Mouse (Mus musculus): ENCODE measurements around the gene Ccdc14. TPM values are rescaled to one million over a fixed set of nuclear protein-coding genes. Genes with fewer than 3 reads are reported as not detected.

The Ccdc14 gene
- polyA plus RNA-seq, 1 experiment from 2014 or later: 10.9 TPM

DNA sequence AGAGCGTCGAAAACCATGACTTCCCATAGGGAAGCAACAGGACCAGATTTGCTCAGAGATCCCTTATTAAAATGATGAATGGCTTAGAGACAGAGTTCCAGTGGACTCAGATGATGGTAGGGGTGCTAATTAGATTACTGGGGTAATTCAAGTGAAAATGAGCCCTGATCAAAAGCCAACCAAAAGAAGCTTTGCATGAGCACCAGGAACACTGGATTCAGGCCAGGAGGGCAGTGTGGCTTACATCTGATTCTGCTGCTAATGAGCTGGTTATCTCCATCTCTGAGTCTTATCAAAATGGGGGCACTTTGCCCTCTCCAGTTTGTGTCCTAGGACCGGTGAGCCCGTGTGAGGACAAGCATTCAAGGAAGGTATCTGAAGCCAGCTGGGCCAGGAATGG lies 78.0 kb downstream of the Ccdc14 start:
- no peaks in the 10 kb centered on the region for H3K4me1 ChIP-seq
- DNase-seq (ENCODE audit: low spot score): no peak
- no peaks in the 10 kb centered on the region for H3K27me3 ChIP-seq (ENCODE audit: low read depth, poor library complexity, severe bottlenecking)
- H3K4me3 ChIP-seq: no peak overlapping the region
- no peaks in the 10 kb centered on the region for H3K9me3 ChIP-seq (replicated peaks)
- WGBS: 74% methylated on average over 4 of the region's 4 CpGs
- no peak overlapping the region for H3K27ac ChIP-seq
- no peaks in the 10 kb centered on the region for H3K36me3 ChIP-seq

DNA sequence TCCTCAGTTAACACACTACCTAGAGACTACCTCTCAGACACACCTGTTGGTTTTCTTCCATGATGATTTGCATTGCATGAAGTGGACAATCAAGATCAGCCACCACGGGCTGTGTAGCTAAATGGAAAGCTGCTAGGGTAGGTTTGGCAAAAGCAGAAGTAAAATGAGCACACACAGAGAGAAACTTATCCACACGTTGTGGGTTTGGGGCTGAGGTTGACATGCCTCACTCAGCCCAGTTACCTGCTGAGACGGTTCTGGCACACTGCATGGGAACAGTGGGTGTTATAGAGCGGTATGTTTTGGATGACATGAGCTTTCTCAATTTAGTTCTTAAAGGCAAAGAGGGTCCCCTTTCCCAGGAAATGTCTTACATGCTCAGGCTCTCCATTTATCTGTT lies 79.7 kb downstream of the Ccdc14 start:
- WGBS: 90% methylated on average over 4 of the region's 4 CpGs
- H3K9me3 ChIP-seq (replicated peaks): no peaks in the 10 kb centered on the region
- H3K27ac ChIP-seq: no peak overlapping the region
- no peaks in the 10 kb centered on the region for H3K4me1 ChIP-seq
- DNase-seq (ENCODE audit: low spot score): no peak
- H3K27me3 ChIP-seq (ENCODE audit: low read depth, poor library complexity, severe bottlenecking): no peaks in the 10 kb centered on the region
- no peaks in the 10 kb centered on the region for H3K36me3 ChIP-seq
- no peak overlapping the region for H3K4me3 ChIP-seq

DNA sequence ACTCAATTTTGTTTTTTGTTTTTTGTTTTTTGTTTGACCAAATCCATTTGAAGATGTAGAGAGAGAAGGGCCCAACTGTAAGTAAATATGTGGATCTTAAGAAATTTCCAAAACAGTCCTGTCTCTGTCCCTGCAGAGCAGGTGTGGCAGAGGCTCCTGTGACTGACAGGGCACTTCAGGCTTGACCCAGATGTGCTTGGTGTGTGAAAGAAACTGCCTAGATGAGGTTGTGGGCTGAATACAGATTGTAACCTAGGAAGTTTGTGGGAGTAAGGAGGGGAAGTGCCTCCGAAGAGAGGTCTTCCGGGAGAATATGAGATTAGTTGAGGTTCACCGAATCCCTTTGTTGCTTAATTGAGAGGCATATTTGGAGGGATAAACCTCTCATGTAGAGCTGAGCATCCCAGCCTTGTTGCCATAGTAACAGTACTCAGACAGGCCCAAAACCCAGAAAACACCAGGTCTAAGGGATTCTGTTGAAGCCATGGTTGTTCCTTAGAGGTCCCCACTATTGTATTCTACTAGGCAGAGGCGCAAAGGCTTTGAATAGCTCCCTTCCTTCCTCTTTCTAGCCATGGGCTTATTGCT lies 82.1 kb downstream of the Ccdc14 start:
- Histone ChIP-seq H3K9me3 (replicated peaks) (no peaks in the 10 kb centered on the region), H3K4me3 (no peak overlapping the region), H3K36me3 (no peaks in the 10 kb centered on the region), H3K27me3 (ENCODE audit: low read depth, poor library complexity, severe bottlenecking) (no peaks in the 10 kb centered on the region), H3K27ac (no peak overlapping the region), H3K4me1 (no peaks in the 10 kb centered on the region)
- WGBS: 92% methylated on average over 4 of the region's 4 CpGs
- DNase-seq (ENCODE audit: low spot score): no peak

Other genes with a start within 250 kb of the Ccdc14 start
- gene Kalrn, start 117.1 kb upstream of the Ccdc14 start, polyA plus RNA-seq (2016; fragmentation: Nextera tagmentation; extraction: Ambion mirVana): 8.0 and 8.3 TPM in 2 replicates
- not detected in 2 replicates for gene Ropn1, start 40.7 kb upstream of the Ccdc14 start, polyA plus RNA-seq (2016; fragmentation: Nextera tagmentation; extraction: Ambion mirVana)
- gene Mylk, start 54.6 kb downstream of the Ccdc14 start, polyA plus RNA-seq (2016; fragmentation: Nextera tagmentation; extraction: Ambion mirVana): 3.9 and 4.1 TPM in 2 replicates

All from limb, embryonic 10.5 days (tissue).